Mouse (Mus musculus) mesoderm, embryonic 11.5 days (tissue): ENCODE data around the gene Gm20388.

ENCODE experiments used
- DNase-seq: peaks from one replicate; pipeline ENCODE4 v3.0.0-alpha.2; 2012; ENCODE audit warnings: low read depth, low spot score

Gm20388 gene

DNA sequence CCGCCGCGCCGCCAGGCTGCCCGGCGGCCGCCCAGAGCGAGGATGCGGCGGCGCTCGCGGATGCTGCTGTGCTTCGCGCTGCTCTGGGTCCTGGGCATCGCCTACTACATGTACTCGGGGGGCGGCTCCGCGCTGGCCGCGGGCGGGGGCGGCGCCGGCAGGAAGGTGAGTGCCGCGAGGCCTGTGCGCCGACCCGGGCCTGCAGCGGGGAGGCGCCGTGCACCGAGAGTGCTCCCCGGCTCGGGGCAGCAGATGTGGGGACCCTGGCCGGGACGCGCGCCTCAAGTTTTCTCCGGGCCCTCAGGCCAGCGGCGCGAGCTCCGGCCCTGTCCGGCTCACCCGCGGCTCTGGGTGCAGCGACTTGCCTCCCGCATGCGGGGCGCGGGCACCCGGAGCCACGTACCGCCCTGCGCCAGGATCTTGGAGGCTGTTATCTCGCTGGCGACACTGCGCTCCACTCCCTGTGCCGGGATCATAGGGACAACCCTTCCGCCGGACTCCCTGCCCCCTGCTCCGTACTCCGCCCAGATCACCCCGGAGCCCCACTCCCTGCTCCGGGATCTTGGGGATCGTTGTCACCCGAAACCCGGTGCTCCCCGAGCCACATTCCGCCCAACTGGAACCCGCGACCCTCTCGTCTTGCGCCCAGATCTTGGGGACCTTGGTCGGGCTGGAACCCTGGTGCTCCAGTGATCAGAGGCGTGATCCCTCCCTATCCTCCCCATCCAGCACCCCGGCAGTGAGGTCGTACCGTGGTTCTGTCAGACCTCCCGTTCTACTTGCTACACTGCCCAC lies 4321.0 kb downstream of the Gm20388 start:
- peak; percentile 47 for DNase-seq

GRCm38 (mm10) chr8:124232280-124232600 lies 4321.6 kb downstream of the Gm20388 start:
- no peak for DNase-seq

DNA sequence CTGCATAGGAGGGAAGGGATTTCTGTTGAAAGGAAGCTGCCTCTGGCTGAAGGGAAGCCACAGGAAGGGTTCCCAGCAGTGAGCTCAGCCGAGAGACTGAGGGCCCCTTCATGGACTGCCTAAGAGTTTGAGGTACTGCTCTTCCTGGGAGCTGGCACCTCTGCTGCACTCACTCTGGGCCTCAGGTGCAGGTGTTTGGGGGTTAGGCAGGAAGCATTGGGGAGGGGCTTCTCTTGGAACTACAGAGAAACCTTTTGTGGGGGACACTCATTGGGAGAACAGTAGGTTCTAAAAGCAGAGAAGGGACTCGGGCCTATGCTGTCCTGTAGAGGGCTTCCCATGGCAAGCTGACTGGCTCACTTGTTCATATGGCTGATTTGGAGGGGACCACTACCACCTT lies 4323.9 kb downstream of the Gm20388 start:
- no peak for DNase-seq

- DNase-seq: no peak
Measured at GRCm38 (mm10) chr8:124235536-124235935, 4324.9 kb downstream of the Gm20388 start.

DNA sequence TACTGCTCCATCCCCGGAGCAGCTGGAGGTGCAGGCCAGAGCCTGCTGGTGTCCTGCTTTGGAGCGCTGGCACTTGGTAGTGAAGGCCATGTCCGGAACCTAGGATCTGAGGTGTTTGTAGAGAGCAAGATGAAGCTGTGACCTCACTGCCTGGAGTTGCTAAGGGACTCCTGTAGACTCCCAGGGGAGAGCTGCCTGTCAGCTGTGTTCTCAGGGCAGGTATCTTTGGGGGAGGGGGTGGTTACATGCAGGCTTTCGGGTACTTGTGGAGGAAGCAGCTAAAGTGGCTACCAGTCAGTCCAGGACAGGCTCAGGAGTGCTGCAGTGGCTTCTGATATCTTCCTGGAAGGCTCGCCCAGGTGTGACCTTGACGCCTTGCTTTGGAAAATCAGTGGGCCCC lies 4328.7 kb downstream of the Gm20388 start:
- DNase-seq: no peak

GRCm38 (mm10) chr8:124240932-124241331 lies 4330.3 kb downstream of the Gm20388 start:
- no peak for DNase-seq

DNA sequence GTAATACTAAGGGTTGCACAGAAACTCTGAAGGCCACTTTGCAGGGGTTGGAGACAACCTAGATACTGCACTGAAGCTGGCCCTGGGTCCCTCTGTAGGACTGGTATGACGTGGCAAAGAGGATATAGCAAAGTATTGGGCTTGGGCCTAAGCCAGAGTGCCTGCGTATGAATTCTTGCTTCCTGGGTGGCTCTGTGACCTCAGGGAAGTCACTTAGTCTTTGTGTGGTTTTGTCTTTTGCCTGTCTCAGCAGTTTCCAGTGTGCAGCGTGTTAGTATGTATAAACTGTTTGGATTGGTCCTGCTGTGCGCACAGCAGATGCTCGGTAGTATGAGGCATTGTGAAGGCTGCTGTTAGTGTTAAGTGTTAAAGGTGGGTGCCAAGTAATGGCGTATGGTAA lies 4331.6 kb downstream of the Gm20388 start:
- DNase-seq: no peak

GRCm38 (mm10) chr8:124242913-124243312 lies 4332.3 kb downstream of the Gm20388 start:
- no peak for DNase-seq

GRCm38 (mm10) chr8:124247581-124247980 lies 4336.9 kb downstream of the Gm20388 start:
- no peak for DNase-seq

DNA sequence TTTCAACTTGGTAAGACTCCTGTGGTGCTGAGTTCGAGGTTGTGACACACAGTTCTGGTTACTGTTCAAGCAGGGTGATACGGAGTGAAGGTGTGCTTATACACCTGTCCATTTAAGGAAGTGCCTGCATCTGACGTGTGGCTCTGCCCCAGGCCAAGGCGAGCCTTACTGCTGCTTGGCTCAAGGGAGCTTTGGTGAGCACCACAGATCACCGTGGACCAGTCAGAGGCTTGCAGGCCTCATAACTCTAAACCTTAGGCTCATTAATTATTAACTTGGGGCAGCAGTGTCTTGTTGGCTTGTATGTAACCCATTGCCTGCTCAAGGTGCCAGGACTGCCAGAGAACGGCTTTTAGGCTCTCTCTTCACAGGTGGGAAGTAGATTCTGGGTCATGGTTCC lies 4338.0 kb downstream of the Gm20388 start:
- DNase-seq: no peak

GRCm38 (mm10) chr8:124250255-124250654 lies 4339.6 kb downstream of the Gm20388 start:
- no peak for DNase-seq

GRCm38 (mm10) chr8:124250785-124251184 lies 4340.1 kb downstream of the Gm20388 start:
- peak; percentile 41 for DNase-seq

GRCm38 (mm10) chr8:124252533-124252950 lies 4341.9 kb downstream of the Gm20388 start:
- no peak for DNase-seq

- DNase-seq: no peak
Measured at GRCm38 (mm10) chr8:124253939-124254338, 4343.3 kb downstream of the Gm20388 start.

- DNase-seq: no peak
Measured at GRCm38 (mm10) chr8:124256841-124257240, 4346.2 kb downstream of the Gm20388 start.

DNA sequence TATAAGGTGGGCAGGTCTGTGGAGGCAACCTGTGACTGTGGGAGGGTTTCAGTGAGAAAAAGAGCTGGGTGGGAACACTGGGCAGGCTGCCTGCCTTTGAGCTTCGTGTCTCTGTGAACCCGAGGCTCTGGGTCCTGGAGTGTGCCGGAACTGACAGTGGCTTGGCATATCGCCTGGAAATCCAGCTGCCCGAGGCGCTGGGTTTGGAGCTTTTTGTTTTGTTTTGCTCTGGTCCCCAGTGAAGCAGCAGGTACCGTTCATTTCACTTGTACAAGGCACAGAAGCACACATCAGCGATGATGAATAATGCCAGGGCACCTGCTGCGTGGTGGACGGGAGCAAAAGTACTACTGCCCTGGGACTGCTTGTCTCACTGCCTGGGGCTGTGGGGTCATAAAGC lies 4346.7 kb downstream of the Gm20388 start:
- DNase-seq: no peak

GRCm38 (mm10) chr8:124259146-124259545 lies 4348.5 kb downstream of the Gm20388 start:
- DNase-seq: no peak

DNA sequence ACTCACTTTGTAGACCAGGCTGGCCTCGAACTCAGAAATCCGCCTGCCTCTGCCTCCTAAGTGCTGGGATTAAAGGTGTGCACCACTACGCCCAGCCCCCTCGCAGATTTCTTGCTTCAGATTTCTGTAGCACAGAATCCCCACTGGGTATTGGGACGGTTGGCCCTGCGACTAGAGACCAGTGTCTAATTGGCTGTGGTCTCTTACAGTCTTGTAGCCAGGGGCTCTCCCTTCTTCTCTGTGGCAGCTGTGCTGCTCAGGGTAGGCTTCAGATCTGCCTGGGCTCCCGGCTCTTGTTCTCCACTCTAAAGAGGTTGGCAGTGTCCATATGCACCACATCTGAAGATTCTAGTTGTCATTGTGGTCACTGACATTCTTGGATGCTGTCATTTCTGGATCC lies 4349.3 kb downstream of the Gm20388 start:
- DNase-seq: no peak

DNA sequence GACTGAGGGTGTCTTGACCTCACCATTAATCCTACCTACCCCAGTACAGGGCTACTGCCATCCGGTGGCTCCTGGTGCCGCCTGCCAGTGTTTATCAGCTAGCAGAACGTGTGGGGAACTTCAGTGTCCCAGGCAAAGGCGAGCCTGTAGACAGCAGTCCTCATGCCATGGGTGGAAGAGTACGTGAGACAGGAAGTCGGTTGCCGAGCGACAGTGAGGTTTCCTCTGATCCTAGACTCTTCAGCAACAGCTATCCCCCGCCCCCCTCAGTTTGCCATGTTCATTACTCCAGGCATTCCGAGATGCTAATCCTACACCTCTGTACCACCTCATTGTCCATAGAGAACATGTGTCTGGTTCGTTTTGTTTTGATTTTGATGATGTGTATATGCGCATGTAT lies 4349.7 kb downstream of the Gm20388 start:
- DNase-seq: no peak

DNA sequence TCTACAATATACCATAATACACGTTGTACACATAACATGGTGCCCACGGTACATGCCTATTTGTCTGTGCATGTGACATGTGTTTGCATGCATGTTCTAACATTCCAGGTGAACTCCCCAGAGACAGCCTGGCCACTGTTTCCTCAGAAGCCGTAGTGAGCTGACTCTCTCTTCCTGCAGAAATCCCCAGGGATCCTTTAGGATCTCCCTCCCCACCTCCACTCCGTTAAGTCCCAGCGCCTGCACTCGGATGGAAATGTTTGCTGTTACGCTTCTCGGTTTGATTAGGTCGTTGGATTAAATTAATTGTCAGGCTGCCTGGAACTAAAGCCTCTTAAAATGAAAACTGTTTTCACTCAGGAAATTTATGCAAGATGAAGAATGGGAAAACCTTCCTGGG lies 4352.4 kb downstream of the Gm20388 start:
- no peak for DNase-seq

DNA sequence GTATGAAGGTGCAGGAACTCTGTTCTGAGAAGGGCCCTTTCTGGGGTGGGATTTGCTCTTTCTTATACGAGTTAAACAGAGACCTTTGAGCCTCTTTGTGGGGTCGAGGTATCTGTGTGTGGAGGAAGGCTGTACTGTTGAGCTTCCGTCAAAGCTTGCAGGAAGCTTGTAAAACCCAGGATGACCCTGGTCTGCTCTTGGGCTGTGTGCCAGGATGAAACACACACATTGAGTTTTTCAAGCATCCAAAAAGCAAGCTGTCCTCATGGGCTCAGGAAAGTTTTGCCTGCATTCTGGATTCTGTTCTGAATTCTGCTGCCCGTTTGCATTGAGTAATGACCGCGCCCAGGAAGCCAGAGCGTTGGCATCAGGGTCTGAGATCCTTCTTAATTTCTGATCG lies 4353.4 kb downstream of the Gm20388 start:
- DNase-seq: no peak

- no peak for DNase-seq
Measured at GRCm38 (mm10) chr8:124264671-124265070, 4354.0 kb downstream of the Gm20388 start.

DNA sequence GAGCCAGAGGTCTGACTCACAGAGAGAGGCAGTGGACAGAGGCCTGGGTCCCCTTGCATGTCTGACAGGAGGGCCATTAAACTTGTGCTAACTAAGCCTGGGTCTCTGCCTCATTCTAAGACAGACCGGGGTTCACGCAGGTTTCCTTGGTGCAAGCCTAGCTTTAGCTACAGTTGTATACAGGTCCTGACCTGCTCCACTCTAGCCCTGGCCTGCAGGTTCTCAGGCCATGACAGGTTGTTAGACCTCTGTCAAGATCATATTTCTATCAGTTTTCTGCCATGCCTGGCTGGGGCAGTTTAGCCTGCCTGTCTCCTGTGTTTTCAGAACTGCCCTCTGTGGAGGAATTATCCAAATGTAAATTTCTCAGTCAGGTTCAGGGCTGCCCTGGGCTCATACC lies 4354.5 kb downstream of the Gm20388 start:
- no peak for DNase-seq

- DNase-seq: no peak
Measured at GRCm38 (mm10) chr8:124265798-124266197, 4355.2 kb downstream of the Gm20388 start.
